Mouse (Mus musculus) MEL (cell line): ENCODE data around the gene Rhbdl1. TPM values are rescaled to one million over a fixed set of nuclear protein-coding genes. Genes with fewer than 3 reads are reported as not detected.

Source experiments
- DNase-seq: peaks from one replicate; pipeline ENCODE4 v3.0.0; 2011; ENCODE audit warnings: low read depth, low spot score
- H3K27ac ChIP-seq: 2 replicates; pipeline ENCODE4 v1.5.1; 2012; ENCODE audit warnings: low read depth, mild to moderate bottlenecking, control low read depth, low read length, moderate library complexity; ENCODE audit not compliant: control insufficient read depth
- H3K27me3 ChIP-seq, 2 experiments: fragments of 150-350 bp in 1 of 2; sonication (generic) in 1 of 2; 2 replicates each; pipeline ENCODE4 v1.6.1; 2012; ENCODE audit warnings: low read length in 2 of 2, mild to moderate bottlenecking in 2 of 2, improper control_type of control experiment in 1 of 2, moderate library complexity in 1 of 2; ENCODE audit not compliant: insufficient read depth in 2 of 2, control insufficient read depth in 1 of 2
- H3K36me3 ChIP-seq, 2 experiments: 2 replicates each; pipeline ENCODE4 v1.6.1; 2012 to 2014; ENCODE audit warnings: low read length in 2 of 2, improper control_type of control experiment in 1 of 2, inconsistent platforms in 1 of 2, mild to moderate bottlenecking in 1 of 2; ENCODE audit not compliant: insufficient read depth in 2 of 2, control insufficient read depth in 1 of 2
- H3K4me1 ChIP-seq, 2 experiments: fragments of 150-350 bp in 1 of 2; sonication (generic) in 1 of 2; 2 replicates each; pipeline ENCODE4 v1.6.1; 2012; ENCODE audit warnings: low read length in 2 of 2, improper control_type of control experiment in 1 of 2, mild to moderate bottlenecking in 1 of 2; ENCODE audit not compliant: insufficient read depth in 2 of 2, control insufficient read depth in 1 of 2
- H3K4me3 ChIP-seq, 2 experiments: fragments of 150-350 bp in 1 of 2; sonication (generic) in 1 of 2; 2 replicates each; pipeline ENCODE4 v1.5.1; 2012; ENCODE audit warnings: low read depth in 2 of 2, low read length in 2 of 2, mild to moderate bottlenecking in 2 of 2, moderate library complexity in 2 of 2, control low read depth in 1 of 2, improper control_type of control experiment in 1 of 2; ENCODE audit not compliant: control insufficient read depth in 1 of 2, insufficient read depth in 1 of 2
- H3K79me2 ChIP-seq: 2 replicates; pipeline ENCODE4 v1.6.1; 2012; ENCODE audit warnings: mild to moderate bottlenecking, low read length, moderate library complexity; ENCODE audit not compliant: control insufficient read depth, poor library complexity, insufficient read depth
- H3K9ac ChIP-seq: 2 replicates; pipeline ENCODE4 v1.6.1; 2012; ENCODE audit warnings: low read depth, mild to moderate bottlenecking, control low read depth, low read length, moderate library complexity; ENCODE audit not compliant: control insufficient read depth, poor library complexity, severe bottlenecking
- H3K9me3 ChIP-seq: fragments of 150-350 bp; sonication (generic); replicated peaks from 2 replicates; pipeline ENCODE4 v1.6.1; 2012; ENCODE audit warnings: mild to moderate bottlenecking, low read length, improper control_type of control experiment, moderate library complexity; ENCODE audit not compliant: insufficient read depth
- BHLHE40 ChIP-seq: IDR thresholded peaks from 2 replicates; pipeline ENCODE4 v1.6.1; 2012; ENCODE audit warnings: low read depth, mild to moderate bottlenecking, inconsistent platforms, low read length, improper control_type of control experiment, borderline replicate concordance
- CHD1 ChIP-seq: IDR thresholded peaks from 2 replicates; pipeline ENCODE4 v1.6.1; 2012; ENCODE audit warnings: low read depth, mild to moderate bottlenecking, inconsistent platforms, low read length, improper control_type of control experiment
- CTCF ChIP-seq, 3 experiments: IDR thresholded peaks in 2 of 3; conservative IDR thresholded peaks in 1 of 3; 2 replicates each; pipeline ENCODE4 v1.5.1; 2011 to 2012; ENCODE audit warnings: low read length in 3 of 3, low read depth in 2 of 3, mild to moderate bottlenecking in 2 of 3, improper control_type of control experiment in 1 of 3, inconsistent platforms in 1 of 3, mixed read lengths in 1 of 3, moderate library complexity in 1 of 3; ENCODE audit not compliant: control insufficient read depth in 1 of 3, insufficient read depth in 1 of 3, poor library complexity in 1 of 3, severe bottlenecking in 1 of 3
- GABPA ChIP-seq: IDR thresholded peaks from 2 replicates; pipeline ENCODE4 v1.6.1; 2012; ENCODE audit warnings: low read depth, mild to moderate bottlenecking, inconsistent platforms, low read length, improper control_type of control experiment, moderate library complexity
- GATA1 ChIP-seq: IDR thresholded peaks from 2 replicates; pipeline ENCODE4 v1.6.1; 2011; ENCODE audit warnings: low read depth, low read length, improper control_type of control experiment
- MAZ ChIP-seq: IDR thresholded peaks from 2 replicates; pipeline ENCODE4 v1.6.1; 2012; ENCODE audit warnings: low read depth, mild to moderate bottlenecking, inconsistent platforms, low read length, improper control_type of control experiment
- MYB ChIP-seq: IDR thresholded peaks from 2 replicates; pipeline ENCODE4 v1.6.1; 2011; ENCODE audit warnings: mild to moderate bottlenecking, low read depth, low read length, improper control_type of control experiment
- POLR2AphosphoS2 ChIP-seq: IDR thresholded peaks from 2 replicates; pipeline ENCODE4 v1.6.1; 2011; ENCODE audit warnings: low read length, improper control_type of control experiment
- TAL1 ChIP-seq: IDR thresholded peaks from 2 replicates; pipeline ENCODE4 v1.6.1; 2012; ENCODE audit warnings: mild to moderate bottlenecking, inconsistent platforms, low read length, moderate library complexity, mixed read lengths
- TBP ChIP-seq: IDR thresholded peaks from 2 replicates; pipeline ENCODE4 v1.8.0; 2011; ENCODE audit warnings: low read depth, low read length, improper control_type of control experiment
- UBTF ChIP-seq: IDR thresholded peaks from 2 replicates; pipeline ENCODE4 v1.6.1; 2012; ENCODE audit warnings: low read depth, mild to moderate bottlenecking, inconsistent platforms, low read length, improper control_type of control experiment, moderate library complexity, borderline replicate concordance; ENCODE audit not compliant: insufficient read depth
- USF1 ChIP-seq: IDR thresholded peaks from 2 replicates; pipeline ENCODE4 v1.6.1; 2014; ENCODE audit warnings: low read depth, mild to moderate bottlenecking, inconsistent platforms, low read length, improper control_type of control experiment, moderate library complexity
- USF2 ChIP-seq, 2 experiments: IDR thresholded peaks; 2 replicates each; pipeline ENCODE4 v1.6.1; 2011 to 2012; ENCODE audit warnings: improper control_type of control experiment in 2 of 2, low read length in 2 of 2, borderline replicate concordance in 1 of 2, inconsistent platforms in 1 of 2, low read depth in 1 of 2, mild to moderate bottlenecking in 1 of 2; ENCODE audit not compliant: insufficient read depth in 1 of 2
- polyA plus RNA-seq, 2 experiments: library from polyadenylated mRNA; stranded (reverse) in 1 of 2; unstranded in 1 of 2; fragments of >175 nt in 1 of 2; fragments of >200 nt in 1 of 2; gene quantifications; 2 replicates each; pipeline versions ENCODE4 v1.2.1 to v1.2.4; 2012; ENCODE audit warnings: low replicate concordance in 2 of 2, low read depth in 1 of 2; ENCODE audit not compliant: insufficient read length in 2 of 2, insufficient read depth in 1 of 2, missing spikeins in 1 of 2
- total RNA-seq: library from RNA; depleted of rRNA; stranded (reverse); fragments of 300-350 nt; gene quantifications from 2 replicates; pipeline ENCODE4 v1.2.3, GENCODE M21; 2012

Rhbdl1 gene
- total and polyA plus RNA-seq, 3 experiments, result 1.4 to 4.0 TPM; not detected in 1

DNA sequence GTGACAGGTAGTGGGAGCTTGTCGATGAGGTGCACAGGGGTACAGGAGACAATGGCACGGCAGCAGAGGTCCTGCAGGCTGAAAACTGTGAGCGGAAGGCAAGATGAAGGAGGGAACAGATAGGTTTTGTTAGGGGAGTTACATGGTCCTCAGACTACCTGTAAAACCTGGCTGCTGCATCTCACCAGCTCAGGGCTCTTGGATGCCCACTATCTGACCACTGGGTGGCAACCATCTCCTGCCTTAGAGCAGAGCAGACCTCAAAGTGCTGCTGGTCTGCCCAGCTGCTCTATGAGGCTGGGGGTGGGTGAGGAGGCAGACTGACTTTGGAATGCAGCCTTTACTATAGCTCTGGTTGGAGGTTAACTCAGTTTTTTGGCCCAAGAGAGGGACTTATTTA is 46.7 kb upstream of the Rhbdl1 start:
- DNase-seq, result no peak
- Histone ChIP-seq H3K9me3 (no peaks in the 10 kb centered on the region), H3K79me2 (no peaks in the 10 kb centered on the region), H3K27ac (no peak overlapping the region), H3K9ac (no peak overlapping the region), H3K4me3 (no peak overlapping the region), H3K36me3 (no peaks in the 10 kb centered on the region), H3K27me3 (no peaks in the 10 kb centered on the region), H3K4me1 (no peaks in the 10 kb centered on the region)
- TF ChIP-seq USF1 (no peak), CTCF (IDR thresholded peaks at IDR 0.05 in 2 of 3, conservative IDR thresholded peaks at IDR 0.05 in 1 of 3; ENCODE audit: control insufficient read depth in 1 of 3, insufficient read depth in 1 of 3, low read depth in 2 of 3, low read length in 3 of 3, poor library complexity in 1 of 3, severe bottlenecking in 1 of 3) (peak in 2 of 3 experiments; percentile 11 to 15; a peak in 2 of 6 replicates), GABPA (no peak)

DNA sequence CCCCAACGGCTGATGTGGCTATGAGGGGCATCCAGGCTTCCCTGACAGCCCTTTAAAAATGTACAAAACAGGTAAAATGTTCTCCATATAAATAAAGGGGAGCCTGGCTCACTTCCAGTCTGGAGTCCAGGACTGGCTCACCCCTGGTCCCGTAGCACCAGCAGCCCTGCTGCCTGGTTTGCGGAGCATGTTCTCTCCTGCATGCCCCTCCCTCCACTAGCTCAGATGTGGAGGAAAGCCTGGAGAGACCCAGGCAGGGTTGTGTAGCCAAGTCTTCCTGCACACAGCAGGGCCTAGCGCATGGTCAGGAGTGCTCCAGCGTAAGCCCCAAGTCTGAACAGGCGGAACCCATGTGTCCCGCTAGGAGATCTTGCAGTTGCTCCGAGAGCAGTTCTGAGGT is 46.2 kb upstream of the Rhbdl1 start:
- Histone ChIP-seq H3K9ac (no peak overlapping the region), H3K27me3 (no peaks in the 10 kb centered on the region), H3K4me3 (no peak overlapping the region), H3K27ac (no peak overlapping the region), H3K4me1 (no peaks in the 10 kb centered on the region), H3K9me3 (no peaks in the 10 kb centered on the region), H3K36me3 (no peaks in the 10 kb centered on the region), H3K79me2 (no peaks in the 10 kb centered on the region)
- DNase-seq, result no peak
- TF ChIP-seq CHD1 (no peak), MAZ (no peak)

DNA sequence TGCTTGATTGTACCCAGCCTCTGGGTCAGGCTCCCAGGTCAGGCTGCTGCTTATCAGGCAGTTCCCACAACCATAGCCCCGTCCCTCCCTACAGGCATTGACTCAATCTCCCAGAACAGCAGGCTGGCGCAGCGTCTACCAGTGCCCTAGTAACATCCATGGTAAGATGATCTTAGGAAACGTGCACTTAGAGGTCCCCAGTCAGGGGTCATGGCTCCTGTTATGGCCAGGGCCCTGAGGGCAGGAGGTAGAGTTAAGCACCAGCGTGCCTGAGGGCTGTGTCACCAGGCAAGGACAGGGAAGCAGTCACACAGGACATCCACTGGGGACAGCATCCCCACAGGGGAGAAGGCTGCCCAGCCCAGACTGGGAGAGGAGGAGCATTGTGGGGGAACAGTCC is 45.2 kb upstream of the Rhbdl1 start:
- Histone ChIP-seq H3K36me3 (no peaks in the 10 kb centered on the region), H3K9ac (no peak overlapping the region), H3K27ac (no peak overlapping the region), H3K27me3 (no peaks in the 10 kb centered on the region), H3K4me1 (no peaks in the 10 kb centered on the region), H3K4me3 (no peak overlapping the region), H3K79me2 (no peaks in the 10 kb centered on the region), H3K9me3 (no peaks in the 10 kb centered on the region)
- TF ChIP-seq TAL1, result no peak
- TF ChIP-seq MYB, result no peak
- no peak for TF ChIP-seq GATA1
- TF ChIP-seq UBTF, result no peak
- TF ChIP-seq POLR2AphosphoS2, result 0 out of 2 replicates have a peak, but pooled peaks have one; percentile 10
- TF ChIP-seq GABPA, result no peak
- TF ChIP-seq TBP, result no peak
- no peak for TF ChIP-seq USF2 (IDR thresholded peaks at IDR 0.05; ENCODE audit: borderline replicate concordance in 1 of 2, insufficient read depth in 1 of 2, low read depth in 1 of 2, low read length in 2 of 2)
- TF ChIP-seq BHLHE40, result no peak
- DNase-seq, result no peak
